In the genomic region with DNA sequence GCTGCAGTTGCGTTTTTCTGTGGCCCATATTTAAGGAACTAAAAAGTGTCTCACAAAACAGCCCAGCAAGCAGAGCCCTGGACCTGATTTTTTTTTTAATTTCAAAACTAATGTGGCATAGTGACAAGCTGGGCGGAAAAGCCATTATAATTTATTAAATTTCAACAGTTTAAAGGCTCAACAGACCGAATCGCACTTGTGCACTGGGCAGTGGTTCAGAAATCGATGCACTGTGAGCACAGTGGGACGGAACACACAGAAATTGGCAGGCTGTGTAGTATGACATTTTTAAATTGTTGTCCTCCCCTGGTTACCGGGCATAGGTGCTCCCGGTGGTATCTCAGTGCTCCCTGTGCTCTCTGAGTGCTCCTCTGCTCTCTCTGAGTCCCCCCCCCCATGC, we compare ENCODE assay signal across 25 mouse cellular contexts. TPM values are rescaled to one million over a fixed set of nuclear protein-coding genes. Genes with fewer than 3 reads are reported as not detected.
DNase-seq lines count a peak whose midpoint lies in the region; ATAC-seq and TF ChIP-seq lines count a peak whose summit lies in the region.
"Had no signal": no experiment of that assay in that cellular context is flagged by ENCODE, and none has a peak within 500 bp of the region (broad histone marks: within the 10 kb centered on the region; RNA-seq: fewer than 3 reads in every experiment).

No protein-coding gene starts in this region.

- no peaks in the 10 kb centered on the region for H3K27me3 ChIP-seq in kidney, adult 2 months (replicated peaks; ENCODE audit: control insufficient read depth, insufficient read depth, low read length)
- H3K27me3 ChIP-seq in kidney, embryonic 15.5 days = no peaks in the 10 kb centered on the region
- H3K27me3 ChIP-seq: forebrain, embryonic 12.5 days; hindbrain, embryonic 15.5 days; limb, embryonic 12.5 days; stomach, embryonic 15.5 days had no signal

- H3K4me1 ChIP-seq in kidney, adult 2 months (ENCODE audit: control insufficient read depth, insufficient read depth, low read length) = no peaks in the 10 kb centered on the region
- no peaks in the 10 kb centered on the region for H3K4me1 ChIP-seq in kidney, embryonic 15.5 days
- H3K4me1 ChIP-seq: embryonic facial prominence, embryonic 10.5 days; forebrain, embryonic 12.5 days; limb, embryonic 12.5 days; stomach, embryonic 15.5 days had no signal

- no peak overlapping the region for H3K4me2 ChIP-seq in kidney, embryonic 15.5 days
- H3K4me2 ChIP-seq: forebrain, embryonic 12.5 days; hindbrain, embryonic 15.5 days; limb, embryonic 12.5 days; liver, embryonic 11.5 days; stomach, embryonic 15.5 days had no signal

- no peak for ATAC-seq in kidney, embryonic 15.5 days (replicated peaks; ENCODE audit: low FRiP score)
- ATAC-seq: intestine, embryonic 16.5 days; liver, postnatal 0 days; lung, postnatal 0 days; midbrain, embryonic 16.5 days had no signal

- TF ChIP-seq POLR2A in kidney, adult 2 months (IDR thresholded peaks at IDR 0.05; ENCODE audit: low read depth, low read length) = no peak

- intact Hi-C loops in left cerebral cortex, postnatal 4 days (cut with DNase I) = no loop called here

- WGBS in kidney, adult 2 months = 44% methylated on average over 8 of the region's 8 CpGs
- WGBS in kidney, embryonic 15.5 days = 85% methylated on average over 8 of the region's 8 CpGs

- no peak overlapping the region for H3K4me3 ChIP-seq in kidney, adult 2 months (ENCODE audit: insufficient read depth, low read depth, low read length)
- no peak overlapping the region for H3K4me3 ChIP-seq in kidney, embryonic 15.5 days (replicated peaks)
- H3K4me3 ChIP-seq: embryonic facial prominence, embryonic 10.5 days; forebrain, embryonic 12.5 days; gastrocnemius, adult 2 months; hindbrain, embryonic 15.5 days; limb, embryonic 12.5 days; stomach, embryonic 15.5 days had no signal

- H3K9ac ChIP-seq in kidney, embryonic 15.5 days = no peak overlapping the region
- H3K9ac ChIP-seq: forebrain, embryonic 12.5 days; hindbrain, embryonic 15.5 days; limb, embryonic 12.5 days; liver, postnatal 0 days; stomach, embryonic 15.5 days had no signal

- no peaks in the 10 kb centered on the region for H3K36me3 ChIP-seq in kidney, adult 2 months (ENCODE audit: control insufficient read depth, insufficient read depth, low read length)
- no peaks in the 10 kb centered on the region for H3K36me3 ChIP-seq in kidney, embryonic 15.5 days
- H3K36me3 ChIP-seq: embryonic facial prominence, embryonic 10.5 days; forebrain, embryonic 12.5 days; hindbrain, embryonic 15.5 days; limb, embryonic 12.5 days; stomach, embryonic 15.5 days had no signal

- peak; percentile 2 for DNase-seq in kidney, adult 2 months
- DNase-seq in left cerebral cortex, postnatal 4 days = peak; percentile 25
- no peak for DNase-seq in left cerebral cortex, adult 18-20 months (ENCODE audit: low spot score in 2 of 2)
- peak; percentile 53 for DNase-seq in cerebellum, adult 8-10 months
- peak; percentile 44 to 68 for DNase-seq in cerebellum, postnatal 36 days
- no peak for DNase-seq in gastrocnemius, postnatal 10 days
- DNase-seq in right cerebral cortex, postnatal 14 days = no peak
- DNase-seq: adrenal gland, postnatal 36 days; gastrocnemius, adult 2 months; heart, postnatal 4 days; liver, postnatal 0 days; right cerebral cortex, postnatal 4 days; thymus, adult 2 months had no signal

- TF ChIP-seq CTCF in kidney, adult 2 months (conservative IDR thresholded peaks at IDR 0.05; ENCODE audit: insufficient read depth, insufficient read length, low read depth, low read length) = no peak

- no peaks in the 10 kb centered on the region for H3K9me3 ChIP-seq in kidney, embryonic 15.5 days (replicated peaks)
- H3K9me3 ChIP-seq: embryonic facial prominence, embryonic 10.5 days; forebrain, embryonic 12.5 days; hindbrain, embryonic 15.5 days; stomach, embryonic 15.5 days had no signal

- no peak overlapping the region for H3K27ac ChIP-seq in kidney, adult 2 months (ENCODE audit: insufficient read depth, low read depth, low read length)
- no peak overlapping the region for H3K27ac ChIP-seq in kidney, embryonic 15.5 days
- H3K27ac ChIP-seq: embryonic facial prominence, embryonic 10.5 days; forebrain, embryonic 12.5 days; gastrocnemius, adult 2 months; hindbrain, embryonic 15.5 days; kidney, postnatal 0 days; limb, embryonic 12.5 days; macrophage; stomach, embryonic 15.5 days had no signal

RNA-seq across cellular contexts. Expression of gene Nell2, which starts 33.2 kb away (rescaled TPM):
- polyA plus RNA-seq in kidney, adult 2 months (2012; rRNA removed) = 0.14 TPM in 2 replicates
- 12.3 and 12.7 TPM in 2 replicates for polyA plus RNA-seq in kidney, embryonic 15.5 days (2015; fragmentation: Nextera tagmentation; extraction: Ambion mirVana)
- 100 to 1,000 TPM; 415 to 438 TPM for total RNA-seq in left cerebral cortex, postnatal 4 days (2021)
- total RNA-seq in left cerebral cortex, adult 18-20 months (2021) = 100 to 1,000 TPM; 483 to 499 TPM
- 1 to 10 TPM in 1 of 2 experiments, under 1 TPM in 1; 0.84 to 1.1 TPM for total RNA-seq in gastrocnemius, postnatal 10 days (2021)
- polyA plus RNA-seq: macrophage had no signal

Comparison
In these comparisons a context has a peak if more than half of its experiments do, and no peak if none do; other contexts are left out.
1. DNase-seq: peak in kidney, adult 2 months (single experiment), left cerebral cortex, postnatal 4 days (single experiment), cerebellum, adult 8-10 months (single experiment) and cerebellum, postnatal 36 days (2 of 2); none in left cerebral cortex, adult 18-20 months (0 of 2), gastrocnemius, postnatal 10 days (single experiment) and right cerebral cortex, postnatal 14 days (single experiment).
2. RNA of gene Nell2, which starts 33.2 kb away (total RNA-seq): 483 to 499 TPM in left cerebral cortex, adult 18-20 months and 415 to 438 TPM in left cerebral cortex, postnatal 4 days; 0.84 to 1.1 TPM in gastrocnemius, postnatal 10 days; every median in the first group is over 100 times any median in the second.